Mouse (Mus musculus): ENCODE data around the gene 2010109A12Rik.

2010109A12Rik gene

GRCm38 (mm10) chr5:93206109-93207005, at the start of gene 2010109A12Rik, which contains the start of gene Ccni:
Gene 2010109A12Rik (plus strand): TSS chr5:93206518.
Gene Ccni (minus strand): TSS chr5:93206495.
- DNase-seq (ENCODE audit: low spot score) = peak; percentile 98

GRCm38 (mm10) chr5:93163541-93163940, 42.8 kb upstream of the 2010109A12Rik start:
- DNase-seq (ENCODE audit: low spot score) = peak; percentile 73

- DNase-seq (ENCODE audit: low spot score) = no peak
These were observed 38.3 kb upstream of the 2010109A12Rik start for GRCm38 (mm10) chr5:93167919-93168516.

- DNase-seq (ENCODE audit: low spot score) = peak; percentile 39
These were observed 37.7 kb upstream of the 2010109A12Rik start for GRCm38 (mm10) chr5:93168654-93169053.

- DNase-seq (ENCODE audit: low spot score) = no peak
These were observed 34.9 kb upstream of the 2010109A12Rik start for GRCm38 (mm10) chr5:93171420-93171819.

GRCm38 (mm10) chr5:93172536-93172935, 33.8 kb upstream of the 2010109A12Rik start:
- DNase-seq (ENCODE audit: low spot score) = no peak

- no peak for DNase-seq (ENCODE audit: low spot score)
These were observed 31.6 kb upstream of the 2010109A12Rik start for GRCm38 (mm10) chr5:93174675-93175074.

- no peak for DNase-seq (ENCODE audit: low spot score)
These were observed 27.7 kb upstream of the 2010109A12Rik start for GRCm38 (mm10) chr5:93178616-93179015.

- DNase-seq (ENCODE audit: low spot score) = peak; percentile 30
These were observed 26.1 kb upstream of the 2010109A12Rik start for GRCm38 (mm10) chr5:93180252-93180651.

GRCm38 (mm10) chr5:93183311-93183710, 23.0 kb upstream of the 2010109A12Rik start:
- DNase-seq (ENCODE audit: low spot score) = no peak

GRCm38 (mm10) chr5:93184548-93184947, 21.8 kb upstream of the 2010109A12Rik start:
- DNase-seq (ENCODE audit: low spot score) = no peak

- DNase-seq (ENCODE audit: low spot score) = no peak
These were observed 16.7 kb upstream of the 2010109A12Rik start for GRCm38 (mm10) chr5:93189607-93190006.

- no peak for DNase-seq (ENCODE audit: low spot score)
These were observed 15.9 kb upstream of the 2010109A12Rik start for GRCm38 (mm10) chr5:93190428-93190827.

- DNase-seq (ENCODE audit: low spot score) = no peak
These were observed 8.1 kb upstream of the 2010109A12Rik start for GRCm38 (mm10) chr5:93198232-93198631.

- no peak for DNase-seq (ENCODE audit: low spot score)
These were observed 5.1 kb upstream of the 2010109A12Rik start for GRCm38 (mm10) chr5:93201181-93201580.

- peak; percentile 54 for DNase-seq (ENCODE audit: low spot score)
These were observed 778 bp upstream of the 2010109A12Rik start for GRCm38 (mm10) chr5:93205371-93206108.

- no peak for DNase-seq (ENCODE audit: low spot score)
These were observed 659 bp downstream of the 2010109A12Rik start for GRCm38 (mm10) chr5:93207006-93207348.

GRCm38 (mm10) chr5:93207555-93207954, 1.2 kb downstream of the 2010109A12Rik start:
- DNase-seq (ENCODE audit: low spot score) = no peak

- no peak for DNase-seq (ENCODE audit: low spot score)
These were observed 12.1 kb downstream of the 2010109A12Rik start for GRCm38 (mm10) chr5:93218375-93218774.

GRCm38 (mm10) chr5:93221661-93222060, 15.3 kb downstream of the 2010109A12Rik start:
- DNase-seq (ENCODE audit: low spot score) = no peak

GRCm38 (mm10) chr5:93224549-93224948, 18.2 kb downstream of the 2010109A12Rik start:
- DNase-seq (ENCODE audit: low spot score) = no peak

- no peak for DNase-seq (ENCODE audit: low spot score)
These were observed 20.8 kb downstream of the 2010109A12Rik start for GRCm38 (mm10) chr5:93227157-93227556.

- no peak for DNase-seq (ENCODE audit: low spot score)
These were observed 23.2 kb downstream of the 2010109A12Rik start for GRCm38 (mm10) chr5:93229527-93229926.
